Mouse (Mus musculus): Measurements from ENCODE around the gene 4930539E08Rik.

The 4930539E08Rik gene

GRCm38 (mm10) chr17:28930392-28931074 lies 15.4 kb upstream of the 4930539E08Rik start:
- peak; percentile 48 for DNase-seq (ENCODE audit: low read depth)

GRCm38 (mm10) chr17:28929369-28929768 lies 14.2 kb upstream of the 4930539E08Rik start:
- no peak for DNase-seq (ENCODE audit: low read depth)

GRCm38 (mm10) chr17:28928004-28928403 lies 12.9 kb upstream of the 4930539E08Rik start:
- no peak for DNase-seq (ENCODE audit: low read depth)

GRCm38 (mm10) chr17:28926866-28927635 lies 11.9 kb upstream of the 4930539E08Rik start:
- DNase-seq (ENCODE audit: low read depth): peak; percentile 77

- DNase-seq (ENCODE audit: low read depth): peak; percentile 76
These were observed 11.3 kb upstream of the 4930539E08Rik start for GRCm38 (mm10) chr17:28926380-28926779.

GRCm38 (mm10) chr17:28924957-28925595 lies 10.0 kb upstream of the 4930539E08Rik start:
- DNase-seq (ENCODE audit: low read depth): no peak

GRCm38 (mm10) chr17:28922096-28922495 lies 7.0 kb upstream of the 4930539E08Rik start:
- DNase-seq (ENCODE audit: low read depth): peak; percentile 62

- peak; percentile 45 for DNase-seq (ENCODE audit: low read depth)
These were observed 6.0 kb upstream of the 4930539E08Rik start for GRCm38 (mm10) chr17:28921086-28921485.

- no peak for DNase-seq (ENCODE audit: low read depth)
These were observed 1.4 kb upstream of the 4930539E08Rik start for GRCm38 (mm10) chr17:28916520-28916919.

GRCm38 (mm10) chr17:28913940-28914339 lies 1.2 kb downstream of the 4930539E08Rik start:
- no peak for DNase-seq (ENCODE audit: low read depth)

GRCm38 (mm10) chr17:28913200-28913599 lies 1.9 kb downstream of the 4930539E08Rik start:
- DNase-seq (ENCODE audit: low read depth): no peak

GRCm38 (mm10) chr17:28910139-28910538 lies 5.0 kb downstream of the 4930539E08Rik start:
- no peak for DNase-seq (ENCODE audit: low read depth)

GRCm38 (mm10) chr17:28909252-28909941 lies 5.7 kb downstream of the 4930539E08Rik start:
- DNase-seq (ENCODE audit: low read depth): no peak

- DNase-seq (ENCODE audit: low read depth): no peak
These were observed 7.2 kb downstream of the 4930539E08Rik start for GRCm38 (mm10) chr17:28907959-28908358.

GRCm38 (mm10) chr17:28905377-28905916 lies 9.7 kb downstream of the 4930539E08Rik start:
- DNase-seq (ENCODE audit: low read depth): no peak

GRCm38 (mm10) chr17:28904546-28905376 lies 10.4 kb downstream of the 4930539E08Rik start:
- DNase-seq (ENCODE audit: low read depth): peak; percentile 68

- no peak for DNase-seq (ENCODE audit: low read depth)
These were observed 13.6 kb downstream of the 4930539E08Rik start for GRCm38 (mm10) chr17:28901559-28901958.

- peak; percentile 45 for DNase-seq (ENCODE audit: low read depth)
These were observed 15.7 kb downstream of the 4930539E08Rik start for GRCm38 (mm10) chr17:28899427-28899826.

GRCm38 (mm10) chr17:28898249-28898648 lies 16.9 kb downstream of the 4930539E08Rik start:
- no peak for DNase-seq (ENCODE audit: low read depth)

GRCm38 (mm10) chr17:28897817-28898216 lies 17.3 kb downstream of the 4930539E08Rik start:
- no peak for DNase-seq (ENCODE audit: low read depth)

Measured in 416B (cell line).